Mouse (Mus musculus): Measurements from ENCODE around the gene Gif.
A peak's percentile ranks its signal among the peaks of the same experiment; 100 is the strongest.

Gene Gif

GRCm38 (mm10) chr19:11800531-11801315, 53.4 kb downstream of the Gif start:
- no peak for DNase-seq

DNA sequence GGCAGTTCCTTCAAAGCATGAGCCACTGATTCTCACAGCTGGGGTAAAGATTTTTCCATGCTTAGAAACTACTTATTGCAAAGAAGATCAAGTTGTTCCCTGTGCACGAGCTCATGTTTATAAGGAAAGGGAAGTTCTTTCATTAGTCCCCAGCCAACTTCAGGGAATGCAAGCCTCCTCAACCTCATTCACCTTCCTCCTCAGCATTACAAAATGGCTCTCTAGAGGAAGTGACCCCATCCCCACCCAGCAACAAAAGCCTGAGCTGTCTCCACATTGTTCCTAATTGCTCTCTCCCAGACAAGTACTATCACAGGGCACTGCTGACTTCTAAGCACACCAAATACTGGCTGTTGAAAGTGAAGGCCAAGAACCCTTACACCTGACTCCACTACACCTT, 57.1 kb downstream of the Gif start:
- no peak for DNase-seq

DNA sequence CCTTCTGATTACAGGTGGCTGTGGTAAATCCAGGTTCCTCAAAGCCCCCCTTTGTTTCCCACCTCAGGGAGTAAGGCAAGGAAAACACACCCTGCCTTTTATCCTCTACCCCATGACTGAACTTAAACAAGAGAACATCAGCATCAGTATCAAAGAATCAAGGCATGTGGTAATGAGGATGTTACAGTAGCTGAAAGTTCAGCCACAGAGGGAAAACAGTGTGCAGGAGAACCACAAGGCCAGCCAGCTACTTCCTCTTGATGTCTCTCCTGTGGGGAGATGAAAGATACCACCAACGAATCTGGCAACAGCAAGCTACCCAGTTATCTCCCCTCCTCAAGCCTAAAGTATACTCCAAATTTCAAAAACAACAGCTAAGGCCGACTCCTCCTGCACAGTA, 59.9 kb downstream of the Gif start:
- DNase-seq: no peak

GRCm38 (mm10) chr19:11807822-11808221, 60.5 kb downstream of the Gif start:
- DNase-seq: no peak

DNA sequence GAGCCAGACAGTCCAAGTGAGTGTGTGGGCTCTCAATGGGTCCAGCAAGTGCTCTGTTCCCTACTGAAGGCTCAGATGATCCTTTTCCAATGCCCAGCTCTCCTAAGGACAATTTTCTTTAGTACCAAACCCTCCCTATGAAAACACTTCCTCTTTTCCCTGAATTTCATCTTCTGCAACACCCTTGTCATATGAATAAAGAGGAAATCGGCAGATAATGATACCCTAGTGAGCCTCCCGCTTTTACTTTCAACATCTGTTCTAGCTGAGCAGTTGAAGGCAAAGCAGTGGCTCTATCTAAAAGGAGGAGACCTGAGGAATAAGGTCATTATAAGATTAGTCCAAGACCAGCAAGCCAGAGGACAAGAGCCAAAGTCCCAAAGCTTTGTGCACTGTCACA, 61.1 kb downstream of the Gif start:
- no peak for DNase-seq

- no peak for DNase-seq
Measured at GRCm38 (mm10) chr19:11810003-11810758, 62.8 kb downstream of the Gif start.

DNA sequence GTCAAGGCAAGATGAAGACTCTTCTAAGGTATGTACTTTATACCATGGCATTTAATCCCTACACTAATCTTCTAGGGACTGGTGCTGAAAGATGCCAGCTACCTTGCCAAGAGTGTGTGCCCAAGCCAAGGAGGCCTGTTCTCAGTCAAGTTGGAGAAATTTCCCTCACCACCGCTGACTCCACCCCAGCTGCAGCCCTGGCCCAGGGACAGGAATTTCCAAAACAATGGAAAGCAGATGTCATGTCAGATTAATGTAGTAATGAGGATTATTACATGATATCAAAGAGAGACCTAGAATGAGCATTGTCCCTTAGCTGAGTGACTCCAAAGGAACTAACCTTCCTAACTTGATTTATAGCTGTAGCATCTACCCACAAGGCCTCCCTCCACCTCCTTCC, 63.5 kb downstream of the Gif start:
- DNase-seq: peak; percentile 31 to 43

GRCm38 (mm10) chr19:11811688-11812365, 64.5 kb downstream of the Gif start:
- DNase-seq: peak; percentile 41 to 54

Data from kidney, postnatal 4 days (tissue).